Mouse (Mus musculus): ENCODE results near the gene Wdr95.

GRCm38 (mm10) chr5:149489136-149489535 is 39.3 kb upstream of the Wdr95 start:
- TF ChIP-seq CTCF (IDR thresholded peaks at IDR 0.05; ENCODE audit: low read depth, low read length) (no peak), POLR2A (IDR thresholded peaks at IDR 0.05; ENCODE audit: extremely low read depth, insufficient read depth, low read length) (no peak)

Data from liver, adult 2 months (tissue).